Mouse (Mus musculus) heart, embryonic 15.5 days (tissue): ENCODE data around the gene Serpinb1a. TPM values are rescaled to one million over a fixed set of nuclear protein-coding genes. Genes with fewer than 3 reads are reported as not detected.

Source experiments
- ATAC-seq: fragments of 200-750 bp; cut with Nextera tagmentation; replicated peaks from 2 replicates; pipeline ENCODE4 v1.8.0; 2017; ENCODE audit warnings: low read depth, moderate TSS enrichment; ENCODE audit not compliant: insufficient number of reproducible peaks, insufficient read depth, low FRiP score
- H3K27ac ChIP-seq: fragments of 300-500 bp; sonication (generic); 2 replicates; pipeline ENCODE4 v1.5.1; 2015; ENCODE audit warnings: mild to moderate bottlenecking, inconsistent platforms
- H3K27me3 ChIP-seq: fragments of 300-500 bp; sonication (generic); 2 replicates; pipeline ENCODE4 v1.6.1; 2015; ENCODE audit warnings: inconsistent platforms
- H3K36me3 ChIP-seq: fragments of 300-500 bp; sonication (generic); 2 replicates; pipeline ENCODE4 v1.6.1; 2015; ENCODE audit warnings: mild to moderate bottlenecking, inconsistent platforms
- H3K4me1 ChIP-seq: fragments of 300-500 bp; sonication (generic); replicated peaks from 2 replicates; pipeline ENCODE4 v1.6.1; 2015; ENCODE audit warnings: inconsistent platforms
- H3K4me2 ChIP-seq: fragments of 300-500 bp; sonication (generic); 2 replicates; pipeline ENCODE4 v1.6.1; 2015; ENCODE audit warnings: inconsistent platforms, mild to moderate bottlenecking, moderate library complexity
- H3K4me3 ChIP-seq: fragments of 300-500 bp; sonication (generic); 2 replicates; pipeline ENCODE4 v1.5.1; 2015; ENCODE audit warnings: mild to moderate bottlenecking, inconsistent platforms
- H3K9ac ChIP-seq: fragments of 300-500 bp; sonication (generic); 2 replicates; pipeline ENCODE4 v1.6.1; 2015; ENCODE audit warnings: mild to moderate bottlenecking, inconsistent platforms
- H3K9me3 ChIP-seq: fragments of 300-500 bp; sonication (generic); replicated peaks from 2 replicates; pipeline ENCODE4 v1.6.1; 2016; ENCODE audit warnings: inconsistent platforms
- WGBS: fragments of 180-500 bp; shearing (Covaris S2); methylation state at CpG from one replicate; pipeline ENCODE4 v1.1.7; 2015; ENCODE audit warnings: mixed read lengths; 5-methylcytosine and 5-hydroxymethylcytosine counted together
- polyA plus RNA-seq: library from polyadenylated mRNA; unstranded; fragments of >200 nt; fragmentation: Nextera tagmentation; extraction: Ambion mirVana; gene quantifications from 2 replicates; pipeline ENCODE4 v1.2.1, GENCODE M21; 2015

Serpinb1a gene
- polyA plus RNA-seq, 1 experiment from 2014 or later, result 11.5 TPM

GRCm38 (mm10) chr13:32819926-32820325 lies 31.1 kb downstream of the Serpinb1a start:
- Histone ChIP-seq H3K4me1 (no peaks in the 10 kb centered on the region), H3K27ac (no peak overlapping the region), H3K9me3 (no peaks in the 10 kb centered on the region), H3K4me2 (no peak overlapping the region), H3K27me3 (no peaks in the 10 kb centered on the region), H3K36me3 (peaks cover 54% of the 10 kb centered on the region), H3K9ac (no peak overlapping the region), H3K4me3 (no peak overlapping the region)
- WGBS, result 88% methylated on average over 5 of the region's 5 CpGs
- no peak for ATAC-seq

GRCm38 (mm10) chr13:32819241-32819640 lies 31.7 kb downstream of the Serpinb1a start:
- H3K27me3 ChIP-seq, result no peaks in the 10 kb centered on the region
- H3K4me3 ChIP-seq, result no peak overlapping the region
- no peak overlapping the region for H3K4me2 ChIP-seq
- peaks cover 56% of the 10 kb centered on the region for H3K36me3 ChIP-seq
- ATAC-seq, result no peak
- no peaks in the 10 kb centered on the region for H3K9me3 ChIP-seq
- H3K27ac ChIP-seq, result no peak overlapping the region
- H3K9ac ChIP-seq, result no peak overlapping the region
- no peaks in the 10 kb centered on the region for H3K4me1 ChIP-seq
- WGBS, result 91% methylated on average over 3 of the region's 3 CpGs

- no peak overlapping the region for H3K4me2 ChIP-seq
- H3K27ac ChIP-seq, result no peak overlapping the region
- H3K27me3 ChIP-seq, result no peaks in the 10 kb centered on the region
- no peak overlapping the region for H3K9ac ChIP-seq
- no peak overlapping the region for H3K4me3 ChIP-seq
- H3K4me1 ChIP-seq, result peaks cover 29% of the 10 kb centered on the region
- no peak for ATAC-seq
- H3K9me3 ChIP-seq, result no peaks in the 10 kb centered on the region
- peaks cover 34% of the 10 kb centered on the region for H3K36me3 ChIP-seq
- WGBS, result 89% methylated on average over 3 of the region's 3 CpGs
Measured at GRCm38 (mm10) chr13:32807624-32808023, 43.4 kb downstream of the Serpinb1a start.

- no peak overlapping the region for H3K27ac ChIP-seq
- peaks cover 34% of the 10 kb centered on the region for H3K36me3 ChIP-seq
- H3K9ac ChIP-seq, result no peak overlapping the region
- H3K4me3 ChIP-seq, result no peak overlapping the region
- peak; percentile 48; the same call in 1 of the 2 replicates for ATAC-seq
- H3K27me3 ChIP-seq, result no peaks in the 10 kb centered on the region
- 56% methylated on average over 7 of the region's 7 CpGs for WGBS
- H3K9me3 ChIP-seq, result no peaks in the 10 kb centered on the region
- H3K4me1 ChIP-seq, result peaks cover 28% of the 10 kb centered on the region
- H3K4me2 ChIP-seq, result no peak overlapping the region
Measured at GRCm38 (mm10) chr13:32806820-32807219, 44.2 kb downstream of the Serpinb1a start.

GRCm38 (mm10) chr13:32803701-32804345 lies 47.2 kb downstream of the Serpinb1a start:
- Histone ChIP-seq H3K9ac (peak overlapping the region; percentile 79), H3K27ac (peak overlapping the region; percentile 43; the same call in 1 of the 2 replicates)

GRCm38 (mm10) chr13:32802259-32803081 lies 48.5 kb downstream of the Serpinb1a start, which contains the start of gene D930007J09Rik:
Gene D930007J09Rik (minus strand): TSS chr13:32802849.
- Histone ChIP-seq H3K27ac (peak within 1 kb of the TSS; percentile 83), H3K9ac (peak within 1 kb of the TSS; percentile 79), H3K27me3 (no peaks in the 10 kb centered on the region), H3K36me3 (peaks cover 13% of the 10 kb centered on the region), H3K4me3 (peak within 1 kb of the TSS; percentile 92), H3K9me3 (no peaks in the 10 kb centered on the region), H3K4me1 (peaks cover 32% of the 10 kb centered on the region), H3K4me2 (peak within 1 kb of the TSS; percentile 75)
- ATAC-seq, result peak; percentile 38
- WGBS, result under 1% methylated on average over 95 of the region's 95 CpGs

More at GRCm38 (mm10) chr13:32803701-32804345, 47.2 kb downstream of the Serpinb1a start:
- peak overlapping the region; percentile 75 for H3K4me2 ChIP-seq
- peak overlapping the region; percentile 92 for H3K4me3 ChIP-seq
- no peaks in the 10 kb centered on the region for H3K9me3 ChIP-seq
- peaks cover 32% of the 10 kb centered on the region for H3K4me1 ChIP-seq
- H3K27me3 ChIP-seq, result no peaks in the 10 kb centered on the region
- WGBS, result 63% methylated on average over 4 of the region's 4 CpGs
- H3K36me3 ChIP-seq, result peaks cover 26% of the 10 kb centered on the region
- no peak for ATAC-seq

- H3K27ac ChIP-seq, result peak within 1 kb of the TSS; percentile 83
- peak; percentile 96 for ATAC-seq
- H3K4me2 ChIP-seq, result peak within 1 kb of the TSS; percentile 75
- H3K36me3 ChIP-seq, result peaks cover 9% of the 10 kb centered on the region
- WGBS, result under 1% methylated on average over 51 of the region's 51 CpGs
- peak within 1 kb of the TSS; percentile 79 for H3K9ac ChIP-seq
- H3K4me3 ChIP-seq, result peak within 1 kb of the TSS; percentile 92
- H3K9me3 ChIP-seq, result no peaks in the 10 kb centered on the region
- peaks cover 28% of the 10 kb centered on the region for H3K4me1 ChIP-seq
- H3K27me3 ChIP-seq, result no peaks in the 10 kb centered on the region
Measured at GRCm38 (mm10) chr13:32801693-32802221, 49.2 kb downstream of the Serpinb1a start, which contains the start of gene Wrnip1. Gene Wrnip1 (plus strand): TSS chr13:32802038.

- H3K36me3 ChIP-seq, result 0 out of 2 replicates have a peak, but pooled peaks cover 4% of the 10 kb centered on the region
- H3K4me1 ChIP-seq, result peaks cover 28% of the 10 kb centered on the region
- no peak for ATAC-seq
- peak overlapping the region; percentile 92 for H3K4me3 ChIP-seq
- no peak overlapping the region for H3K27ac ChIP-seq
- H3K4me2 ChIP-seq, result peak overlapping the region; percentile 75
- no peaks in the 10 kb centered on the region for H3K27me3 ChIP-seq
- no peaks in the 10 kb centered on the region for H3K9me3 ChIP-seq
- H3K9ac ChIP-seq, result no peak overlapping the region
Measured at GRCm38 (mm10) chr13:32800859-32801258, 50.1 kb downstream of the Serpinb1a start.

- Histone ChIP-seq H3K9me3 (no peaks in the 10 kb centered on the region), H3K4me2 (no peak overlapping the region), H3K9ac (no peak overlapping the region), H3K27ac (no peak overlapping the region), H3K4me1 (peaks cover 24% of the 10 kb centered on the region), H3K36me3 (no peaks in the 10 kb centered on the region), H3K4me3 (no peak overlapping the region), H3K27me3 (no peaks in the 10 kb centered on the region)
- ATAC-seq, result no peak
- WGBS, result 49% methylated on average over 2 of the region's 2 CpGs
Measured at GRCm38 (mm10) chr13:32799131-32799530, 51.9 kb downstream of the Serpinb1a start.

GRCm38 (mm10) chr13:32797085-32797484 lies 53.9 kb downstream of the Serpinb1a start:
- no peak overlapping the region for H3K27ac ChIP-seq
- ATAC-seq, result no peak
- no peak overlapping the region for H3K9ac ChIP-seq
- WGBS, result 74% methylated on average over 1 of the region's 1 CpGs
- H3K4me3 ChIP-seq, result no peak overlapping the region
- no peaks in the 10 kb centered on the region for H3K9me3 ChIP-seq
- H3K4me2 ChIP-seq, result no peak overlapping the region
- H3K36me3 ChIP-seq, result no peaks in the 10 kb centered on the region
- H3K27me3 ChIP-seq, result no peaks in the 10 kb centered on the region
- H3K4me1 ChIP-seq, result peaks cover 10% of the 10 kb centered on the region

- ATAC-seq, result no peak
- Histone ChIP-seq H3K36me3 (no peaks in the 10 kb centered on the region), H3K9ac (no peak overlapping the region), H3K4me2 (no peak overlapping the region), H3K4me1 (peaks cover 6% of the 10 kb centered on the region; the same call in 1 of the 2 replicates), H3K4me3 (no peak overlapping the region), H3K27me3 (no peaks in the 10 kb centered on the region), H3K9me3 (no peaks in the 10 kb centered on the region), H3K27ac (no peak overlapping the region)
- 85% methylated on average over 5 of the region's 5 CpGs for whole genome bisulfite sequencing
Measured at GRCm38 (mm10) chr13:32795166-32795565, 55.8 kb downstream of the Serpinb1a start.
